Mouse (Mus musculus): ENCODE measurements around the gene Tln1. TPM values are rescaled to one million over a fixed set of nuclear protein-coding genes. Genes with fewer than 3 reads are reported as not detected.
A peak's percentile ranks its signal among the peaks of the same experiment; 100 is the strongest.

The Tln1 gene
- polyA plus RNA-seq, 1 experiment from 2014 or later, result 87.2 TPM

DNA sequence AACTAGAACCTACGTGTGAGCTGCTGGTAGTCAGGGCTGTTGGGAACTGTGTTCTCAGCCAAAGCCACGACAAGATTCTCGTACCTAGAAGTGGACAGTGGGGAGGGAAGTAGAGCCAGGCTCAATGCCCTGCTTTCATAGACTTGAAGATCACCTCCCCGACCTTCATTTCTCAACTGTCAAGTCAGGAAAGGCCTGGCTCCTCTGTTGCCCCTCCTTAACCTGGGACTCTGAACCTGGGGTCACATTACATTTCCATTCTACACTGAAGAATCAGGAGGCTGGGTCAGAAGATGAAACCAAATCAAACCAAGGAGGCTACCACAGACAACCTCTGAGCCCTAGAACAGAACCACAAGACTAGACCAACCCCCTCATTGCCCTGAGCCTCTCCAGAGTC, 64.5 kb downstream of the Tln1 start:
- peaks cover 19% of the 10 kb centered on the region for H3K4me1 ChIP-seq (ENCODE audit: control insufficient read depth, insufficient read depth, low read length)

DNA sequence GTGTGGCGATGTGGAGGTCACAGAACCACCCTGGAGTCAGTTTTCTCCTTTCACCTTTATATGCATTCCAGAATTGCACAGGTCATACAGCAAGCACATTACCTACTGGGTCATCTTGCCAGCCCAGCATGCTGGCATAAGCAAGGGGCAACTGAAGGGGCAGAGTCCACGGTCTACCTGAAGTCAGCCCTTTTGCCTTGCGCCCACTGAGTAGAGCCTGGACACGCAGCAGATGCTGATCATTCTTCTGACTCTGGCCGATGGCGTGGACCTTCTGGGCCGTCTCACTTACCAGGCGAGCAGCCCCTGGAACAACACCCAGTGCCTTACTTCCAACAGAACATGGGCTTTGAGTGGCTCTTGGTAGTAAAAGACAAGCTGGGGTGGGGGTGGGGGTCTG, 65.1 kb downstream of the Tln1 start:
- 92% methylated on average over 8 of the region's 8 CpGs for WGBS
- Histone ChIP-seq H3K9me3 (ENCODE audit: control insufficient read depth, low read length) (no peaks in the 10 kb centered on the region), H3K36me3 (ENCODE audit: control insufficient read depth, insufficient read depth, low read length) (peaks cover 18% of the 10 kb centered on the region; the same call in 1 of the 2 replicates), H3K4me2 (replicated peaks; ENCODE audit: low read depth, low read length) (no peak overlapping the region; the same call in 1 of the 2 replicates), H3K4me1 (ENCODE audit: control insufficient read depth, insufficient read depth, low read length) (peaks cover 19% of the 10 kb centered on the region), H3K4me3 (ENCODE audit: low read length) (no peak overlapping the region), H3K27ac (ENCODE audit: low read depth, low read length) (no peak overlapping the region), H3K9ac (ENCODE audit: low read depth, low read length) (no peak overlapping the region), H3K27me3 (ENCODE audit: control insufficient read depth, insufficient read depth, low read length) (no peaks in the 10 kb centered on the region)
- ATAC-seq (ENCODE audit: low FRiP score, low TSS enrichment), result no peak

More for the DNA sequence above, 64.5 kb downstream of the Tln1 start:
- H3K36me3 ChIP-seq (ENCODE audit: control insufficient read depth, insufficient read depth, low read length), result peaks cover 18% of the 10 kb centered on the region; the same call in 1 of the 2 replicates
- 56% methylated on average over 4 of the region's 4 CpGs for WGBS
- H3K4me2 ChIP-seq (replicated peaks; ENCODE audit: low read depth, low read length), result peak overlapping the region; percentile 80
- no peak for ATAC-seq (ENCODE audit: low FRiP score, low TSS enrichment)
- no peak overlapping the region for H3K27ac ChIP-seq (ENCODE audit: low read depth, low read length)
- peak overlapping the region; percentile 65; the same call in 1 of the 2 replicates for H3K4me3 ChIP-seq (ENCODE audit: low read length)
- H3K27me3 ChIP-seq (ENCODE audit: control insufficient read depth, insufficient read depth, low read length), result no peaks in the 10 kb centered on the region
- H3K9ac ChIP-seq (ENCODE audit: low read depth, low read length), result peak overlapping the region; percentile 76; the same call in 1 of the 2 replicates
- H3K9me3 ChIP-seq (ENCODE audit: control insufficient read depth, low read length), result no peaks in the 10 kb centered on the region

DNA sequence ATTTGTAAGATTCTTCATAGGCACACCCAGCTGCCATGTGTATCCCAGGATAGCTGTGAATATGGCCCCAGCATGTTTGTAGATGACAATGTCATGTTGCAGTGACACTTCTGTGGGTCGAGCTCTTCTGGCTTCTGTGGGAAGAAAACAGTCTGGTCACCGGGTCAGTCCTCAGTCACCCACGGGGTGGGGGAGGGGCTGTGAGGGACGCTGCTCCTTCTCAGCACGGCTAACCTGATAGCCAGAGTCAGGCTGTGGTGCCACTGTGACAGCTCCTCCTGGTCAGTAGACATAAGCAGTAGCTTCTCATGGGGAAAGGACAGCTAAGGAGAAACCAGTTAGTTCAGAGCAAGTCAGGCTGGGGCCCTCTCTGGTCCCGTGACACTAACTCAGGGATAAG, 65.9 kb downstream of the Tln1 start:
- no peaks in the 10 kb centered on the region for H3K9me3 ChIP-seq (ENCODE audit: control insufficient read depth, low read length)
- ATAC-seq (ENCODE audit: low FRiP score, low TSS enrichment), result no peak
- 51% methylated on average over 6 of the region's 6 CpGs for WGBS

DNA sequence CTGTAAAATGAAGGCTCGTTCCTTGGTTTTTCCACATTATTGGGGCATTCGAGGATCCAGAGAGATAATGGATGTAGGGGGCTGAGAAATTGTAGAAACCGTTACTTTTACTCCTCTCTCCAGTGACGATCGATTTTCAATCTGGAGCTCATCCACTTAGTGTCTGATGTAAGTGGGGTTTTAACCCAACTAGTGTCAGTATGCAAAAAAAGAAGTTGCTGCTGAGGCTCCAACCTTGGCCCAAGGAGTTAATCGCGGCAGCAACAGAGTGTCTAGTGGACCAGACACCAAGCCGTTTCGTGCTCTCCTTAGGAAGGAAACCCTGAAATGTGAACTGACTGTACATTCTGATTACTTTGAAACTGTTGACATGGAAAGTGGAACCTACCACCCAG, 68.6 kb downstream of the Tln1 start:
- H3K36me3 ChIP-seq (ENCODE audit: control insufficient read depth, insufficient read depth, low read length), result peaks cover 18% of the 10 kb centered on the region; the same call in 1 of the 2 replicates
- H3K9ac ChIP-seq (ENCODE audit: low read depth, low read length), result peak overlapping the region; percentile 81
- WGBS, result 3% methylated on average over 9 of the region's 9 CpGs
- no peak for ATAC-seq (ENCODE audit: low FRiP score, low TSS enrichment)
- H3K27me3 ChIP-seq (ENCODE audit: control insufficient read depth, insufficient read depth, low read length), result no peaks in the 10 kb centered on the region
- peak overlapping the region; percentile 81 for H3K4me2 ChIP-seq (replicated peaks; ENCODE audit: low read depth, low read length)
- H3K4me1 ChIP-seq (ENCODE audit: control insufficient read depth, insufficient read depth, low read length), result peaks cover 19% of the 10 kb centered on the region
- H3K27ac ChIP-seq (ENCODE audit: low read depth, low read length), result peak overlapping the region; percentile 80; the same call in 1 of the 2 replicates
- peak overlapping the region; percentile 75 for H3K4me3 ChIP-seq (ENCODE audit: low read length)
- no peaks in the 10 kb centered on the region for H3K9me3 ChIP-seq (ENCODE audit: control insufficient read depth, low read length)

More for the DNA sequence above, 65.9 kb downstream of the Tln1 start:
- H3K4me3 ChIP-seq (ENCODE audit: low read length), result no peak overlapping the region
- H3K4me2 ChIP-seq (replicated peaks; ENCODE audit: low read depth, low read length), result no peak overlapping the region
- peaks cover 18% of the 10 kb centered on the region; the same call in 1 of the 2 replicates for H3K36me3 ChIP-seq (ENCODE audit: control insufficient read depth, insufficient read depth, low read length)
- H3K27me3 ChIP-seq (ENCODE audit: control insufficient read depth, insufficient read depth, low read length), result no peaks in the 10 kb centered on the region
- H3K27ac ChIP-seq (ENCODE audit: low read depth, low read length), result no peak overlapping the region
- H3K9ac ChIP-seq (ENCODE audit: low read depth, low read length), result no peak overlapping the region
- peaks cover 19% of the 10 kb centered on the region for H3K4me1 ChIP-seq (ENCODE audit: control insufficient read depth, insufficient read depth, low read length)

DNA sequence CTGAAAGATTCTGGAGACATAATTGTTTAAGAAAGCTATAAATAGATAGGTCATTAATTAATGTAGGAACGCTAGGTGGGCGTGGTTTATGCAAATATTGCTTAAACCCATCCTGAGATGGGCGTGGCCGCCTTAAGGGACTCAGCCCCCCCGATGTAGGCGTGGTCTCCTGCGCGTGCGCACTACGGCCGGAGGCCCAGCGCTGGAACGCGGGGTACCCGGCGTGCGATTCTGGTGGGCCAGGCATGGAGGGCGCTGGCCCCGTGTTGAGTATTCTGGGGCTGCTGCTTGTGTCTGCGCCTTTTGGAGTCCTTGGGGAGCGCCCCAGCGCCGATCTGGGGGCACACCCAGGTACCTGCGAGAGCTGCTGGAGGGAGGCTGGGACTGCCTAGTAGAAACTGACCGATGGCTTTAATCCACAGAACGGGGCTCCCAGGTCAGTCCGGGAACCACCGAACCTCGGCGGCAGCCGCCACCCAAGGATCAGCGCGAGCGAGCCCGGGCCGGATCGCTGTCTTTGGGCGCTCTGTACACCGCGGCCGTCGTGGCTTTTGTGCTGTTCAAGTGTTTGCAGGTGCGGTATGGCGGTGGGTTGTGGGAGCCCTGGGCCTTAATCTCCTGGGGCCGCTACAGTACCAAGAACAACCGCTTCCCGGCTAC, 69.2 kb downstream of the Tln1 start:
- WGBS, result under 1% methylated on average over 47 of the region's 47 CpGs
- Histone ChIP-seq H3K4me2 (replicated peaks; ENCODE audit: low read depth, low read length) (peak overlapping the region; percentile 81), H3K27me3 (ENCODE audit: control insufficient read depth, insufficient read depth, low read length) (no peaks in the 10 kb centered on the region), H3K4me1 (ENCODE audit: control insufficient read depth, insufficient read depth, low read length) (peaks cover 15% of the 10 kb centered on the region), H3K36me3 (ENCODE audit: control insufficient read depth, insufficient read depth, low read length) (peaks cover 18% of the 10 kb centered on the region; the same call in 1 of the 2 replicates), H3K27ac (ENCODE audit: low read depth, low read length) (peak overlapping the region; percentile 80), H3K9me3 (ENCODE audit: control insufficient read depth, low read length) (no peaks in the 10 kb centered on the region), H3K4me3 (ENCODE audit: low read length) (peak overlapping the region; percentile 75), H3K9ac (ENCODE audit: low read depth, low read length) (peak overlapping the region; percentile 81)
- peak; percentile 90 for ATAC-seq (ENCODE audit: low FRiP score, low TSS enrichment)

DNA sequence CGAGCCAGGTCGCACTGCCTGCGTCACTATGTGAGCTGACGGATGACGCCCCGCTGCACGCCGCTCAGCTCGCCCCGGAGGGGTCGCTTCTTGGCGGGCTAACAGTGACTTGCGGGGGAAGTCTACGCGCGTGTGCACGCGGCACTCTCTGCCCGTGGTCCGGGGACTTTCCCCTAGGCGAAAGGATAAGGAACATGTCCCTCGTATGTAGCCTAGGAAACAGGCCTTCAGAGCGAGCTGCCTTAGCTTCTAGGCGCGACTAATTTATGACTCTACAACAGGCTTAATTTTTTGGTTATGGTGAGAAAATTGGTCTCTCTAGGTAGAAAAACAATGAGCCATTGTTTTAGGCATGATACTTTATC, 69.7 kb downstream of the Tln1 start, which contains the start of gene Ccdc107:
Gene Ccdc107 (plus strand): TSS at position 80 of the 365 bp plus-strand sequence.
- no peaks in the 10 kb centered on the region for H3K9me3 ChIP-seq (ENCODE audit: control insufficient read depth, low read length)
- H3K27ac ChIP-seq (ENCODE audit: low read depth, low read length), result peak within 1 kb of the TSS; percentile 80
- H3K36me3 ChIP-seq (ENCODE audit: control insufficient read depth, insufficient read depth, low read length), result peaks cover 18% of the 10 kb centered on the region; the same call in 1 of the 2 replicates
- peaks cover 12% of the 10 kb centered on the region for H3K4me1 ChIP-seq (ENCODE audit: control insufficient read depth, insufficient read depth, low read length)
- peak within 1 kb of the TSS; percentile 81 for H3K4me2 ChIP-seq (replicated peaks; ENCODE audit: low read depth, low read length)
- WGBS, result under 1% methylated on average over 25 of the region's 25 CpGs
- H3K27me3 ChIP-seq (ENCODE audit: control insufficient read depth, insufficient read depth, low read length), result no peaks in the 10 kb centered on the region
- ATAC-seq (ENCODE audit: low FRiP score, low TSS enrichment), result peak; percentile 98
- peak within 1 kb of the TSS; percentile 81 for H3K9ac ChIP-seq (ENCODE audit: low read depth, low read length)
- peak within 1 kb of the TSS; percentile 75 for H3K4me3 ChIP-seq (ENCODE audit: low read length)

DNA sequence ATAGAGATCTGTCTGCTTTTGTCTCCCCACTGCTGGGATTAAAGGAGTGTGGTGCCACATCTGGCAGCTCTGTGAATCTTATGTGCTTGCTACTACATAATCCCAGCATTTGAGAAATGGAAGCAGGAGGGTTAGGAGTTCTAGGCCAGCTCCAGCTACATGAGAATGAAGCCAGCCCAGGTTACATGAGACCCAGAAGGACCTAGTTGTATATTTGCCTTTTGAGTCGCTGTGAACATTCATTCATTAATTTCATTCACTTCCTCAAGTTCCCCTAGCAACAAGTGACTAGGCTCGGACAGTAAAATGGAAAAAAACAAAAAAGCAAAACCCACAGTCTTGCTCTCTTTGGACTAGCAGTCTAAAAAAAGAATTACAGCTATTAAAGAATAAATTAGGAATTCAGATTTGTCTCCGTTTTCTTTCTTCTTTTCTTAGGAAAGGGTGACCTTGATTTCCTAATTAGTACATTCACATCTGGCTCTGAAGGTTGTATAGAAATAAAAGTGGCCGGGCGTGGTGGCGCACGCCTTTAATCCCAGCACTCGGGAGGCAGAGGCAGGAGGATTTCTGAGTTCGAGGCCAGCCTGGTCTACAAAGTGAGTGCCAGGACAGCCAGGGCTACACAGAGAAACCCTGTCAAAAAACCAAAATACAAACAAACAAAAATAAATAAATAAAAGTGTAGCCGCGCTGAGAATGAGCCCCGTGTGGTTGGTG, 70.2 kb downstream of the Tln1 start:
- WGBS, result 45% methylated on average over 12 of the region's 12 CpGs
- Histone ChIP-seq H3K27ac (ENCODE audit: low read depth, low read length) (no peak overlapping the region), H3K4me1 (ENCODE audit: control insufficient read depth, insufficient read depth, low read length) (peaks cover 7% of the 10 kb centered on the region), H3K36me3 (ENCODE audit: control insufficient read depth, insufficient read depth, low read length) (peaks cover 16% of the 10 kb centered on the region; the same call in 1 of the 2 replicates), H3K27me3 (ENCODE audit: control insufficient read depth, insufficient read depth, low read length) (no peaks in the 10 kb centered on the region), H3K4me2 (replicated peaks; ENCODE audit: low read depth, low read length) (peak overlapping the region; percentile 31), H3K9me3 (ENCODE audit: control insufficient read depth, low read length) (no peaks in the 10 kb centered on the region), H3K9ac (ENCODE audit: low read depth, low read length) (no peak overlapping the region), H3K4me3 (ENCODE audit: low read length) (peak overlapping the region; percentile 75)
- ATAC-seq (ENCODE audit: low FRiP score, low TSS enrichment), result no peak

DNA sequence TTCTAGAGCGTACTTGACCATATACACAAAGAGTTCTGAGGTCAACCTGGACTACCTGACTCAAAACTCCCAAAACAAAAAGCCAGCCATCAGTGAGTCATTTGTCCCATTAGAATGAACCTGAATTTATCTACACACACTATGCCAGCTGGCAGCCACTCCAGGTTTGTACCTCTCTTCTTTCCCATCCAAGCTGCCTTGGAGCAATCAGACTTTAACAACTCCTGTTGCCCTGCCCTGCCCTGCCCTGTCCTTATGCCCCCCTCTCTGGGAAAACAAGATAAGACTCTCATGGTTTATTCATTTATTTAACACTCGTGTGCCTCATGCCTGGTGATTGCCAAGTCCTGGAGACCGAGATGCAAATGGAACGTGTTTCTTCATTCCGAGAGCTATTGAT, 71.7 kb downstream of the Tln1 start:
- Histone ChIP-seq H3K9ac (ENCODE audit: low read depth, low read length) (no peak overlapping the region), H3K4me1 (ENCODE audit: control insufficient read depth, insufficient read depth, low read length) (peaks cover 4% of the 10 kb centered on the region; the same call in 1 of the 2 replicates), H3K27ac (ENCODE audit: low read depth, low read length) (no peak overlapping the region), H3K36me3 (ENCODE audit: control insufficient read depth, insufficient read depth, low read length) (peaks cover 1% of the 10 kb centered on the region; the same call in 1 of the 2 replicates), H3K4me2 (replicated peaks; ENCODE audit: low read depth, low read length) (no peak overlapping the region), H3K4me3 (ENCODE audit: low read length) (no peak overlapping the region), H3K9me3 (ENCODE audit: control insufficient read depth, low read length) (no peaks in the 10 kb centered on the region), H3K27me3 (ENCODE audit: control insufficient read depth, insufficient read depth, low read length) (no peaks in the 10 kb centered on the region)
- no peak for ATAC-seq (ENCODE audit: low FRiP score, low TSS enrichment)
- 82% methylated on average over 5 of the region's 5 CpGs for WGBS

DNA sequence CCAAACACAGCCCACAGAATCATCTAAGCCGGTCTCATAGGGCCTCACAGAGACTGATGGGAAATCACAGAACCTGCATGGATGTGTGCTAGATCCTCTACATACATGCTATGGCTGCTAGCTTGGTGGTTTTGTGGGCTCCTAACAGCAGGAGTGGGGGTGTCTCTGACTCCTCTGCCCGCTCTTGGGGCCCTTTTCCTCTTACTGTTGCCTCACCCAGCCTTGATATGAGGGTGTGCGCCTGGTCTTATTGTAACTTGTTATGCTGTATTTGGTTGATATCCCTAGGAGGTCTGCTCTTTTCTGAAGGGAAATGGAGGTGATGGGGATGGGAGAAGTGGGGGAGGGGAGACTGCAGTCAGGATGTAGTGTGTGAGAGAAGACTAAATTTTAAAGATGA, 72.9 kb downstream of the Tln1 start:
- no peaks in the 10 kb centered on the region for H3K36me3 ChIP-seq (ENCODE audit: control insufficient read depth, insufficient read depth, low read length)
- ATAC-seq (ENCODE audit: low FRiP score, low TSS enrichment), result no peak
- WGBS, result 93% methylated on average over 3 of the region's 3 CpGs
- no peaks in the 10 kb centered on the region for H3K27me3 ChIP-seq (ENCODE audit: control insufficient read depth, insufficient read depth, low read length)
- no peak overlapping the region for H3K9ac ChIP-seq (ENCODE audit: low read depth, low read length)
- peaks cover 4% of the 10 kb centered on the region; the same call in 1 of the 2 replicates for H3K4me1 ChIP-seq (ENCODE audit: control insufficient read depth, insufficient read depth, low read length)
- H3K27ac ChIP-seq (ENCODE audit: low read depth, low read length), result no peak overlapping the region
- H3K9me3 ChIP-seq (ENCODE audit: control insufficient read depth, low read length), result no peaks in the 10 kb centered on the region
- no peak overlapping the region for H3K4me3 ChIP-seq (ENCODE audit: low read length)
- no peak overlapping the region for H3K4me2 ChIP-seq (replicated peaks; ENCODE audit: low read depth, low read length)
